Comparison of ENCODE assay signal across 1 mouse cellular context in genomic region chr16:3907471-3907870, GRCm38 (mm10).
TF ChIP-seq lines count a peak whose summit lies in the region.

No protein-coding gene starts in this region.

TF ChIP-seq in CH12.LX, 34 proteins besides CTCF, POLR2A, EP300 and RAD21:
- TF ChIP-seq ZNF384 (IDR thresholded peaks at IDR 0.05; ENCODE audit: low read depth, low read length) = no peak
- no peak for TF ChIP-seq CHD2 (IDR thresholded peaks at IDR 0.05; ENCODE audit: low read length)
- TF ChIP-seq MEF2A (IDR thresholded peaks at IDR 0.05; ENCODE audit: borderline replicate concordance, low read depth, low read length) = no peak
- TF ChIP-seq UBTF (IDR thresholded peaks at IDR 0.05; ENCODE audit: low read depth, low read length) = no peak
- TF ChIP-seq ZKSCAN1 (IDR thresholded peaks at IDR 0.05; ENCODE audit: borderline replicate concordance, low read depth, low read length) = no peak
- TF ChIP-seq TBP (conservative IDR thresholded peaks at IDR 0.05; ENCODE audit: low read depth, low read length) = no peak
- no peak for TF ChIP-seq MAX (IDR thresholded peaks at IDR 0.05; ENCODE audit: low read length)
- no peak for TF ChIP-seq IRF4 (IDR thresholded peaks at IDR 0.05; ENCODE audit: low read depth, low read length)
- TF ChIP-seq KAT2A (IDR thresholded peaks at IDR 0.05; ENCODE audit: insufficient replicate concordance, low read length) = no peak
- TF ChIP-seq MXI1 (IDR thresholded peaks at IDR 0.05; ENCODE audit: low read depth, low read length) = no peak
- TF ChIP-seq ZC3H11A (IDR thresholded peaks at IDR 0.05; ENCODE audit: low read depth, low read length) = no peak
TF ChIP-seq in CH12.LX: peak in this region for 0.
